Mouse (Mus musculus): ENCODE results near the gene Lrch1. TPM values are rescaled to one million over a fixed set of nuclear protein-coding genes. Genes with fewer than 3 reads are reported as not detected.

The Lrch1 gene
- total RNA-seq, 2 experiments from 2014 or later = 8.9 to 11.2 TPM

- DNase-seq = no peak
Measured at GRCm38 (mm10) chr14:74723541-74723940, 224.1 kb downstream of the Lrch1 start.

GRCm38 (mm10) chr14:74709054-74709453 is 238.6 kb downstream of the Lrch1 start:
- peak; percentile 17 for DNase-seq

Other genes with a start within 250 kb of the Lrch1 start
- 100 to 1,000 TPM in 1 of 2 experiments, 10 to 100 TPM in 1; 99.5 to 108 TPM for gene Esd, start 215.6 kb downstream of the Lrch1 start, total RNA-seq (2021)
- gene Rubcnl, start 68.2 kb upstream of the Lrch1 start, total RNA-seq (2021) = under 1 TPM; 0.23 to 0.61 TPM
- gene Lrrc63, start 183.0 kb upstream of the Lrch1 start, total RNA-seq (2021) = not detected
- 10 to 100 TPM; 10.0 to 19.9 TPM for gene Lcp1, start 183.2 kb upstream of the Lrch1 start, total RNA-seq (2021)